Mouse (Mus musculus) hindbrain, embryonic 11.5 days (tissue): ENCODE data around the gene Unc5a. TPM values are rescaled to one million over a fixed set of nuclear protein-coding genes. Genes with fewer than 3 reads are reported as not detected.

Experiments used
- ATAC-seq: fragments of 200-750 bp; cut with Nextera tagmentation; 2 replicates; pipeline ENCODE4 v1.8.0; 2017; ENCODE audit warnings: mild to moderate bottlenecking, moderate TSS enrichment, moderate library complexity; ENCODE audit not compliant: low FRiP score
- DNase-seq: peaks from one replicate; pipeline ENCODE4 v3.0.0-alpha.2; 2015; ENCODE audit warnings: low spot score
- H3K27ac ChIP-seq: fragments of 300-500 bp; sonication (generic); 2 replicates; pipeline ENCODE4 v1.5.1; 2014; ENCODE audit warnings: mild to moderate bottlenecking, low read depth, low read length
- H3K27me3 ChIP-seq: fragments of 300-500 bp; sonication (generic); 2 replicates; pipeline ENCODE4 v1.6.1; 2014; ENCODE audit warnings: mild to moderate bottlenecking, low read length, moderate library complexity, mixed read lengths; ENCODE audit not compliant: control insufficient read depth, insufficient read depth
- H3K36me3 ChIP-seq: fragments of 300-500 bp; sonication (generic); 2 replicates; pipeline ENCODE4 v1.6.1; 2014; ENCODE audit warnings: mild to moderate bottlenecking, low read length, moderate library complexity, mixed read lengths; ENCODE audit not compliant: control insufficient read depth, insufficient read depth
- H3K4me1 ChIP-seq: fragments of 300-500 bp; sonication (generic); replicated peaks from 2 replicates; pipeline ENCODE4 v1.6.1; 2014; ENCODE audit warnings: low read length, mixed read lengths; ENCODE audit not compliant: control insufficient read depth, insufficient read depth
- H3K4me2 ChIP-seq: fragments of 300-500 bp; sonication (generic); replicated peaks from 2 replicates; pipeline ENCODE4 v1.6.1; 2014; ENCODE audit warnings: mild to moderate bottlenecking, low read depth, low read length
- H3K4me3 ChIP-seq: fragments of 300-500 bp; sonication (generic); 2 replicates; pipeline ENCODE4 v1.5.1; 2014; ENCODE audit warnings: low read depth, low read length
- H3K9ac ChIP-seq: fragments of 300-500 bp; sonication (generic); 2 replicates; pipeline ENCODE4 v1.6.1; 2014; ENCODE audit warnings: low read depth, low read length
- H3K9me3 ChIP-seq: fragments of 300-500 bp; sonication (generic); 2 replicates; pipeline ENCODE4 v1.6.1; 2016; ENCODE audit warnings: low read length; ENCODE audit not compliant: control insufficient read depth
- WGBS: fragments of 180-500 bp; shearing (Covaris S2); extraction: QIAGEN DNeasy Blood & Tissue Kit; methylation state at CpG from one replicate; pipeline ENCODE4 v1.1.7; 2014; 5-methylcytosine and 5-hydroxymethylcytosine counted together
- polyA plus RNA-seq: library from polyadenylated mRNA; unstranded; fragments of >200 nt; fragmentation: Nextera tagmentation; extraction: Ambion mirVana; gene quantifications from 2 replicates; pipeline ENCODE4 v1.2.1, GENCODE M21; 2014

Gene Unc5a
- polyA plus RNA-seq, 1 experiment from 2014 or later, result 2.9 TPM

DNA sequence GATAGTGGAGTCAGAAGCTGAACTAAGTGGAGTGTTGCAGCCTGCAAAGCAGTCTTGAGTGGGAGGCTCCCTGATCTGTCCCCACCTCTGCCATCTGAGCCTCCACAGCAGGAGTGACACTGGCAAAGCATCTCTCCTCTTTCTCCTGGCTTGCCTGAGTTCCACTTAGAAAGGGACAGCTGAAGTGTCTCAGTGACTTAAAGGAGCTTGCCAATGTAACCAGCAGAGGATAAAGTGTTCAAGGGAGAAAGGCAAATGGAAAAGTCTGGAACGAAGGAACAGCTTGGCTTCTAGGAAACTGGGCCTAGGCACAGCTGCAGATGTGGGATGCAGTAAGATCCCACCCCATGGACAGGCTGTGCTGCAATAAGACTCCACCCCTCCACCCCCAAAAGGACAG, 2.8 kb upstream of the Unc5a start:
- no peak overlapping the region for H3K4me2 ChIP-seq
- H3K9ac ChIP-seq, result no peak overlapping the region
- H3K27me3 ChIP-seq, result peaks cover 53% of the 10 kb centered on the region
- no peaks in the 10 kb centered on the region for H3K36me3 ChIP-seq
- H3K9me3 ChIP-seq, result no peaks in the 10 kb centered on the region
- ATAC-seq (no peak), DNase-seq (no peak)
- WGBS, result 81% methylated on average over 1 of the region's 1 CpGs
- H3K4me1 ChIP-seq, result peaks cover 3% of the 10 kb centered on the region; the same call in 1 of the 2 replicates
- H3K4me3 ChIP-seq, result no peak overlapping the region
- no peak overlapping the region for H3K27ac ChIP-seq

DNA sequence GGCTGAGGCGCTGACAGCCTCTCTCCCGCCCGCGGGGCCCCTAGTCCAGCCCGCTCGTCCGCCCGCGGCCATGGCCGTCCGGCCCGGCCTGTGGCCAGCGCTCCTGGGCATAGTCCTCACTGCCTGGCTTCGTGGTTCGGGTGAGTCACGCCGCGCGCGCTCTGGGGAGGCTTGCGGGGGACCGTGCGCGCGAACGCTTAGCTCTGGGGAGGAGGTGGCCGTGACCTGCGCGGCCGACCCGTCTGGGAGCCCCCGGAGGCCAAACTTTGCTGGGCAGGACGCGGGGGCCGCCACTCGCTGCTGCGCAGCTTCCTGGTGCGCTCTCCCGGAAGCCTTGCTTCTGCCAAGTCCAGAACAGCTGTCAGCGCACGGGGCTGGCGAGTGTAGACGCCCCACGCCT, 381 bp downstream of the Unc5a start:
- no peak for DNase-seq
- Histone ChIP-seq H3K9me3 (no peaks in the 10 kb centered on the region), H3K27me3 (peaks cover 81% of the 10 kb centered on the region), H3K36me3 (no peaks in the 10 kb centered on the region), H3K27ac (peak overlapping the region; percentile 74), H3K4me1 (peaks cover 3% of the 10 kb centered on the region; the same call in 1 of the 2 replicates), H3K4me2 (peak overlapping the region; percentile 95), H3K9ac (peak overlapping the region; percentile 72), H3K4me3 (peak overlapping the region; percentile 61)
- ATAC-seq, result peak; percentile 47; the same call in 1 of the 2 replicates
- WGBS, result 2% methylated on average over 41 of the region's 44 CpGs

DNA sequence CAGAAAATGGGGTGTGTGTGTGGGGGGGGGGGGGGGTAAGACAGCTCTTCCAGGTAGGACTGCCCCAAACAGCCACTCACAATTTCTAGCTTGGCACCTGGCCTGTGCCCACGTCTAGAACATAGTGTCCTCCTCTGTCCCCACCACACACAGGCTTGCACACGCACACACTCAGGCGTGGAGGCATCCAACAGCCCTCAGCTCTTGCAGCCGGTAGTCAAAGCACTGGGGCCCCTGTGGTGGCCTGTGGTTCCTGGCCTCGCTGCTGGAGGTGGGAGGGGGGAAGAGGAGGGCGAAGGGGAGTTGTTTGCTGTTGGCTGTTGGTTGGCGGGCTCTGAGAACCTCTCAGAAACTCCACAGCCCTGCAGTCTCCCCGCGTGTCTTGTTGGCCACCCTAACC, 920 bp downstream of the Unc5a start:
- peaks cover 82% of the 10 kb centered on the region for H3K27me3 ChIP-seq
- WGBS, result 2% methylated on average over 8 of the region's 9 CpGs
- H3K27ac ChIP-seq, result no peak overlapping the region
- ATAC-seq (no peak), DNase-seq (peak; percentile 41)
- H3K4me3 ChIP-seq, result peak overlapping the region; percentile 61
- H3K9me3 ChIP-seq, result no peaks in the 10 kb centered on the region
- no peaks in the 10 kb centered on the region for H3K36me3 ChIP-seq
- H3K9ac ChIP-seq, result peak overlapping the region; percentile 27; the same call in 1 of the 2 replicates
- H3K4me1 ChIP-seq, result peaks cover 3% of the 10 kb centered on the region; the same call in 1 of the 2 replicates
- peak overlapping the region; percentile 95 for H3K4me2 ChIP-seq

DNA sequence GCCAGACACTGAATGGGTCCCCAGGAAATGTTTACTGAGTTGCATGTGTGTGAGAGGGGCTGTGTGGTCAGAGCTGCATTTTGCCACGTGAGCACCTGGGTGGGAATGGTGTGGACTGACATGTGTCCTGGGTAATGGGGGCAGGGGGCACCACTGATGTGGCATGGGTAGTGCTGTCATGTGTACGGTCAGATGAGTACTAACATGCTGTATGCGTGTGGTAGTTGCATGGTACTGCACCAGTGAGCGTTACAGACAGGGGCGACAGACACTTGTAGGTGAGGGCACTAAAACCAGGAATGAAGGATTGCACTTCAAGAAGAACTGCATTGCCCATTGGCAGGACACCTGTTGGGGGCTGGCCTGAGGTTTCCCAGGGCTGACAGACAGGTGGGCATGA, 2.0 kb downstream of the Unc5a start:
- no peak overlapping the region for H3K9ac ChIP-seq
- ATAC-seq, result no peak
- DNase-seq, result no peak

DNA sequence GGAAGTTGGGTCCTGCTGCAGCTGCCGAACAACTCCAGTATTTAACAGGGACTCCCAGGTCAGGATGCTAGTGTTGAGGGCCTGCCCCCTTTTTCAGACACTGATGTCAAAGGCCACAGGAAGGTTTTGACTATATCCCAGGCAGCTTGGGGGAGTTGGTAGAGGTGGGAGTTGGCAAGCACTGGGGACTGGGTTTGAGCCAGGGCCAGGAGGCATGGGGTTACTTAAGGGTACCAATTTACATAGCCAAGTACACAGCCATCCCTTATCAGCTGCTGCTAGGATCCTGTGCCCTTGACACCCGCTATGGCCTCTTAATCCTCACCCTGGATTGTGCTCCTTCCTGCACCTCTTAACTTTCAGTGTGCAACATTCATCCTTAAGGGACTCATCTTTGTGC, 5.5 kb downstream of the Unc5a start:
- H3K9ac ChIP-seq, result no peak overlapping the region
- no peak overlapping the region for H3K27ac ChIP-seq
- no peak overlapping the region for H3K4me3 ChIP-seq
- peaks cover 85% of the 10 kb centered on the region for H3K27me3 ChIP-seq
- H3K36me3 ChIP-seq, result no peaks in the 10 kb centered on the region
- no peaks in the 10 kb centered on the region for H3K9me3 ChIP-seq
- no peak for ATAC-seq
- no peak for DNase-seq
- 63% methylated on average over 2 of the region's 2 CpGs for WGBS
- 0 out of 2 replicates have a peak, but pooled peaks cover 8% of the 10 kb centered on the region for H3K4me1 ChIP-seq
- no peak overlapping the region for H3K4me2 ChIP-seq

More for the DNA sequence above, 2.0 kb downstream of the Unc5a start:
- WGBS, result 54% methylated on average over 5 of the region's 5 CpGs
- no peaks in the 10 kb centered on the region for H3K36me3 ChIP-seq
- H3K27me3 ChIP-seq, result peaks cover 90% of the 10 kb centered on the region
- H3K4me2 ChIP-seq, result no peak overlapping the region
- no peak overlapping the region for H3K4me3 ChIP-seq
- H3K9me3 ChIP-seq, result no peaks in the 10 kb centered on the region
- H3K27ac ChIP-seq, result no peak overlapping the region
- H3K4me1 ChIP-seq, result peaks cover 7% of the 10 kb centered on the region; the same call in 1 of the 2 replicates

DNA sequence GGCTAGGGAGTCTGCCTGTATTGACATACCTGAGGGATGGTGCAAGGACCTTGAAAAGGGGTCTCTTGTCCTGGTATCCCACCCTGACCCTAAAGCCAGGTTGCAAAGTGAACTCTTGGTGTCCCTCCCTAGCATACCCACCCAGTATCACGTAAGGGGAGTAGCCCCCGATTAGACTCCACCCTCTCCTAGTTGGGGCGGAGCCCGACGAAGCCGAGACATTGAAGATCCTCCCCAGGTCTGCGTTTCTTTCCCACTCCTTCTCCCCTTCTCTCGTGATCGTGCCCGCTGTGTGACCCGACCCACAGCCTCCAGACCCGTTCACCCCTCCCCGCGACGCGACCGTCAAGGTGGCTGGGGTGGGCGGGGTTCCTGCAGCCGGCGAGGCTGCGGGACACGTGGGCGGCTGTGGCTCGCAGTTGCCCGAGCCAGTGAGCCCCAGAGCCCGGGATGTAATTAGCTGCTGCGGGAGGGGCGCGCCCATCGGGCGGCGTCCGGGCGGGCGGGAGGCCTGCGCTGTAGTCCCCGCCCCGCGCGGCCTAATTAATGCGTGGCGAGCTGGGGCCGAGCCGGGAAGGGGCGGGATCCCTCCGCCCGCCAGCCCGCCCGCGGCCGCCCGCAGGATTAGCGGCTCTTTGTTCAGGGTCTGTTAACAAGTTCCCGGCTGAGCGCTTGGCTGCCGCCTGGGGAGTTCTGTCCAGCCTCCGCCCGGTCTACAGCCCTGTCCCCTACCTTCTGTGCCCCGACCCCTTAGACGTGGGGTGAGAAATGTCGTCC, 6.7 kb downstream of the Unc5a start:
- Histone ChIP-seq H3K9ac (peak overlapping the region; percentile 54), H3K27me3 (peaks cover 84% of the 10 kb centered on the region), H3K36me3 (no peaks in the 10 kb centered on the region), H3K9me3 (no peaks in the 10 kb centered on the region), H3K4me1 (0 out of 2 replicates have a peak, but pooled peaks cover 11% of the 10 kb centered on the region), H3K27ac (no peak overlapping the region; the same call in 1 of the 2 replicates), H3K4me2 (peak overlapping the region; percentile 73), H3K4me3 (peak overlapping the region; percentile 40)
- DNase-seq (peak; percentile 86), ATAC-seq (peak; percentile 86)
- under 1% methylated on average over 54 of the region's 61 CpGs for WGBS

DNA sequence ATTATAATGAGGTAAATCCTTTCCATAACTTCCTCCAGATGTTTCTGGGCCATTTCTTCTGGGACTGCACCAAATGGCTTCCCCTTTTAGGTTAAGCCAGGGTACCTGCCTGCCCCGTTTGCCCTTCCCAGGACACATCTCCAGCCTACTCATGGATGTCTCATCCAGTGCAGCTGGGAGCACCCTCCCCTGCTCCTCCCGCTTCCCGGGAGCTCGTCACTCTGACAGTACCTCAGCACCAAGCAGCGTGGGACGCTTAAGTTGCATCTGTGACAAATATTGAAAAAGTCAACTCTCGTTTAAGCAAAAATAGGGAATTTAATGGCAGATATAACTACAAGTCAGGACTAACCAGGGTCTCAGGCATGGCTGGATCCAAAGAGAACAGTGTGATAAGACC, 8.1 kb downstream of the Unc5a start:
- H3K27ac ChIP-seq, result no peak overlapping the region
- peaks cover 78% of the 10 kb centered on the region for H3K27me3 ChIP-seq
- no peak overlapping the region for H3K4me3 ChIP-seq
- H3K36me3 ChIP-seq, result no peaks in the 10 kb centered on the region
- H3K9me3 ChIP-seq, result no peaks in the 10 kb centered on the region
- 67% methylated on average over 7 of the region's 7 CpGs for WGBS
- H3K4me1 ChIP-seq, result 0 out of 2 replicates have a peak, but pooled peaks cover 11% of the 10 kb centered on the region
- H3K9ac ChIP-seq, result no peak overlapping the region
- ATAC-seq (no peak), DNase-seq (no peak)
- H3K4me2 ChIP-seq, result no peak overlapping the region

DNA sequence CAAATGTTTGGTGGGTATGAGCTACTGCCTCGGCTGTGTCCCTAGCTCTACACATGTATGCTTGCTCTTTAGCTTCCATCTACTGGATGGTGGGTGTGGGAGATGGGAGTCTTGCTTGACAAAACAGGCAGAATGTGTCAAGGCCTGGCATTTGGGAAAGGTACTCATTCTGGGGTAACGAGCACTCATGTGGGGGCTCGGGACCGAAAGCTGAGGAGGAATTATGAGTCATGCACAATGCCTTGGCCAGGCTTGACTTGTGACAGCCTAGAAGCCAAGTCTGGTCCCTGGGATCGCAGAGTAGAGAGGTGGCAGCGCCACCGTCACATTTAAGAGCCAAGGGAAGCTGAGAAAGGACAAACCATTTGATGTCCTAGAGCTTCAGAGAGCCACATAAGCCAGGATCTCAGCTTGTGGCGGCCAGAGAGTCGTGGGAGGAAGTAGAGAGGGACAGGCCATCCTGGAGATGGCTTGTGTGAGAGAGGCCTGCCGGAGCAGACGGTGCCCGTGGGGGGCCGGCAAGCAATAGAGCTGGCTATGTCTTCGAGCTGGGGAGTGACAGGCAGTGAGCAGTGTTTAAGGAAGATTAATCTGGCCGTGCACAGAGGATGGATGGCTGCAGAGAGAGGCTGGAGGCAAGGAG, 10.0 kb downstream of the Unc5a start:
- Histone ChIP-seq H3K4me2 (no peak overlapping the region), H3K36me3 (no peaks in the 10 kb centered on the region), H3K4me1 (0 out of 2 replicates have a peak, but pooled peaks cover 11% of the 10 kb centered on the region), H3K27ac (peak overlapping the region; percentile 53; the same call in 1 of the 2 replicates), H3K27me3 (peaks cover 61% of the 10 kb centered on the region), H3K4me3 (no peak overlapping the region), H3K9ac (no peak overlapping the region), H3K9me3 (no peaks in the 10 kb centered on the region)
- no peak for ATAC-seq
- 46% methylated on average over 15 of the region's 15 CpGs for WGBS
- DNase-seq, result no peak
